Mouse (Mus musculus) frontal cortex, adult (tissue): ENCODE data around the gene Gm21969.

Experiments used
- ATAC-seq: cut with Nextera tagmentation; 2 replicates; pipeline ENCODE4 v1.9.2; 2017; ENCODE audit warnings: mild to moderate bottlenecking, moderate library complexity, mixed read lengths; ENCODE audit not compliant: low TSS enrichment

Gene Gm21969

DNA sequence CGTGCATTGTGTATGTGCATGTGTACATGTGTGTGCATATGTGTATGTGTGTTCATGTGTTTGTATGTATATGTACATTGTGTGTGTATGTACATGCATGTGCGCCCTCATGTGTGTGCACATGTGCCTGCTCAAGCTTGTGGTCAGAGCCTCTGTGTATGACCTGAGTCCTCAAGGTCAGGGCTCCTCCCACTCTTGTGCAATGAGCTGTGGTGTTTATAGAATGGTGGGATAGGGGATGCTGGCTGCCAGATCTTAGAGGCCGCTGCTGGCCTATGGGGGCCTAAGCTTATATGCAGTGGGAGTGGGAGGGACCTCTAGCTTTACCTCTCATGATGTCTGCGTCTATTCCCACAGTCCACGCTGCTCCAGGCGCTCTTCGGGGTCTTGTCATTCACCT is 17.3 kb upstream of the Gm21969 start:
- ATAC-seq, result no peak

DNA sequence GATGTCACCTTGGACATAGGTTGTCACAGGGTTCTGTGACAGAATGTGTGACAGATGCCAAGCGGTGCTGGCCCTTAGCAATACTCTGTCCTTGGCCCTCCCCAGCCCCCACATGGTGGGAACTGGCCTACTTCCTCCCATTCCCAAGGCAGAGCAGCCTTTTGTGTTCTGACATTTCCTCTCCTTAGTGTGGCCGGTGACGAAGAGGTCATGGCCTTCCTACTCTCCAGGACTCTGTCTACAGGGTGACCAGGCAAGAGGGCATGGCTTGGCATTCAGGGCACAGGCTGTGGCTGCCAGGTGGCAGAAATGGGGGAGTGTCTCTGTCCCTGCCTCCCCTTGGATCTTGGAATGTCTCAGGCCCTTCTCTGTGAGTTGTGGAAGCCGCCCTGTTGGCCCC is 15.6 kb upstream of the Gm21969 start:
- no peak for ATAC-seq

DNA sequence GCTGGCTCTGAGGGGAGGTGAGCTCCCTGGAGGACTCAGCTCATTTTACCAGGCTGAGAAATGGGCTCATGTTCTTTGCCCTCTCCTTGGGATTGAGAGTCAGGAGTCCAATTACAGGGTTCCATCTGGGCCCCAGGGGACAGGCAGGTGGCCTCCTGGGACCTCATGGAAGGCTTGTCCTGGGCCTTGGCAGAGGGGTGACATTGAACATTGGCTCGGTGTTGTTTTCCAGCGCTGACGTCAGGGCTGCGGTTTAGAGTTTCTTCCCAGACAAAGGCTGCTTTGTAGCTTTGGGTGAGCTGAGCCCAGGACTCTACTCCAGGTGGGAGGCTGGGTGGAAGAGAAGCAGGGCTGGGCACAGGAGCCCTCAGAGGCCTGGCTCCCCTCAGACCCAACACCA is 15.2 kb upstream of the Gm21969 start:
- no peak for ATAC-seq

DNA sequence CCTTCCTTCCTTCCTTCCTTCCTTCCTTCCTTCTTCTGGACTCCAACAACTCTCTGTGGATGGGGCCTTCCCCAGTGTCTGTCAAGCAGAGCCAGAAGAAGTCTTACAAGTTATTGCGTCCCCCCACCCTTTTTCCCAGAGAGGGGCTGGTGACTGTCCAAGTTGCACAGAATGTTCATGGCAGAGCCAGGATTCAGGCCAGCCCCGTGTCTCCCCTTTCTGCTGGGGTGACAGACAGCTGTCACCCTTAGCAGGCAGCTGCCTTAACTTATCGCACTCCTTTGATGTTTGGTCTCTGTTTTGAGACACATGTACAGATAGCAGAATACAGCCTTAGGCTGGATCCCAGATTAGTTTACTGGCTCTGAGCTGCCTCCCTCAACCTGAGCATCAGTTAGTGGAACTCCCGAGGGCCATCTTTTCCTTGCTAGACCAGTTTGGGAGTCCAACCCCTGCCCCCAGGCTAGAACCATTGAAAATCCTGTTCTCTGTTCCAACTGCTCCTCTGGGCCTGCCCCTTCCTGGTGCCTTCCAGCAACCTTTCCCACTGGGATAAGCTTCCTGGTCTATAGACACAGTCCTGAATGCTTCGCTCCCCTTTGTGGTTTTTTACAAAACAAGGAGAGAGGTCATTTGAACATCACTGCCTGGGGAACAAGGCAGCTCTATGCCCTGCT is 13.5 kb upstream of the Gm21969 start:
- ATAC-seq, result no peak

DNA sequence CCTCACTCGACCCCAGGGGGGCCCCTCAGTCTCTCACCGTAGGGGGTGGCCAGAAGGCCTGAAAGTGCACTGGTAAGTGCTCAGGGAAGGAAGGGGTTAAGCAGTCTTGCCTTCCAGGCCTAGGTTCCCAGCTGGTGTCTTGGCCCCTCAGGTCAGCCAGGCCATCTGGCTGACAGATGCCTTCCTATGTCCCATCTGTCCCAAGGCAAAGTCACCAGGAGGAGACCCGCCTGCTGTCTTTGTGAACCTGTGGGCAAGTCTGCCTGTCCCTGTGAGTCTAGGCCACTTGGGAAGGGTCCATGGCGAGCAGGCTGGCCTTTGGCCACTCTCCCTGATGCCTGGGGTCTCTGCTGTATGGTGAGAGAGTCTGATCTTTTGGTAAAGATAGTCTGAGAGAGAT is 12.5 kb upstream of the Gm21969 start:
- no peak for ATAC-seq

DNA sequence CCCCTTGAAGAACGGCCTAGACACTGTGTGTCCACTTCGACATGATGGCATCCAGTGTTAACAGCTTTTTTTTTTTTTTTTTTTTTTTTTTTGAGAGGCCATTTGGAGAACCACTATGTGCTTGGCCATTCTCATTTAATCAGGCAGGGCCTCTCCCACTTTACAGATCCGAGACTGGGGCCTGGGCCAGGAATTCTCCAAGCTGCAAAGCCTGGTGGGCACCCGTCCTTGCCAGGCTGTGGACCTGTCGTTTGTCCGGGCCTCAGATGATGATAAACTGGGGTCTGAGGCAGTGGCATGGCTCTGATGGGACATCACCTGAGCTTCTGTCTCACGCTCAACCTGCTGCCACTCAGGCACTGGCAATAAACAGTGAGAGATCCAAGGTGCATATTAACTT is 10.1 kb upstream of the Gm21969 start:
- no peak for ATAC-seq

DNA sequence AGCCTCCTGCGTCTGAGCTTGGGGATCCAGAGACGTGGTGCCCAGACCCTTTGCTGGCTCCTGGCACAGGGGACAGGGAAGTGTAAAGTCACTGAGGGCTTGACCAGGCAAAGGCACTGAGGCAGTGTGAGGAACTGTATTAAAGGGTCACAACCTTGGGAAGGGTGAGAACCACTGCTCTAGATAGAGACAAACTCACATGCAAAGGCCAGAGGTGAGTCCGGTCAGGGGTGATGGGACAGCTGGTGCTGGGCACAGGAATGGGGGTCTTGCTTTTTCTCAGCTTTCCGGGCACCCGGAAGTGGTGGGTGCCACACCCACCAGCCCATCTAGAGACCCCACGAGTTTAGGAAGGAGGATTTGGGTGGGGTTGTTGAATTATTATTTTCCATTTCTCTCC is 9.6 kb upstream of the Gm21969 start:
- no peak for ATAC-seq

DNA sequence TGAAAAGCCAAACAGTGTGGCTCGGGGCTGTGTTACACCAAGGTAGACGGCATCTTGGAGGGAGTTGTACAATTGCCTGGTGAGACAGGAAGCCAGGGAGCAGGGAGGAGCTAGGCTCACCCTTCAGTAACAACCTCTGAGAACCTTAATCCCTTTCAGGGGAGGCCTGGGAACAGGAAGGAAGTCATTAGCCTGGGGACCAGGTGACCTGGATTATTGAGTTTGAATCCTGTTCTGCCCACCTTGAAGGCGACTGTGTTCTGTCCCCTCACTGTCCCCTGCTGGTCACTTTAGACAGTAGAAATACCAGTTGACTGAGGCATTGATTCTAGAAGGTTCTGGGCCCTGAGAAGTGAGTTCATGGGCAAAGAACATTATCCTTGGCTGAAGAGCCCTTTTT is 8.9 kb upstream of the Gm21969 start:
- no peak for ATAC-seq

DNA sequence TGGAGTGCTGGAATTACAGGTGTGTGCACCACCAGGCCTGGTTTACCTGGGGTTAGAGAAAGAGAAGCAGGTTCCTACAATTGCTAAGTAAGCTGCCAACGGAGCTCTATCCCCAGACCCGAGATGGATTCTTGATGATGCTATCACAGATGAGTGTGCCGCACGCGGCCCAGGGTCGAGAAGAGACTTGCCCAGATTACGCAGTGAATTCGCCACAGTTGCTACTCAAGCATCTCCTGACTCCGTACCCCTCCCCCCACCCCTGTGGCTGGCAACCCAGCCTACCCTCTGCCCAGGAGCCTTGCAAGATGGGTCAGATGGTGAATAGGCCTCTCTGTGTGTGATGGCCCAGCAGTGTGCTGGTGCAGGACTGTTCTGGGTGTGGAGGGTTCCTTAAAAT is 6.3 kb upstream of the Gm21969 start:
- ATAC-seq, result no peak

DNA sequence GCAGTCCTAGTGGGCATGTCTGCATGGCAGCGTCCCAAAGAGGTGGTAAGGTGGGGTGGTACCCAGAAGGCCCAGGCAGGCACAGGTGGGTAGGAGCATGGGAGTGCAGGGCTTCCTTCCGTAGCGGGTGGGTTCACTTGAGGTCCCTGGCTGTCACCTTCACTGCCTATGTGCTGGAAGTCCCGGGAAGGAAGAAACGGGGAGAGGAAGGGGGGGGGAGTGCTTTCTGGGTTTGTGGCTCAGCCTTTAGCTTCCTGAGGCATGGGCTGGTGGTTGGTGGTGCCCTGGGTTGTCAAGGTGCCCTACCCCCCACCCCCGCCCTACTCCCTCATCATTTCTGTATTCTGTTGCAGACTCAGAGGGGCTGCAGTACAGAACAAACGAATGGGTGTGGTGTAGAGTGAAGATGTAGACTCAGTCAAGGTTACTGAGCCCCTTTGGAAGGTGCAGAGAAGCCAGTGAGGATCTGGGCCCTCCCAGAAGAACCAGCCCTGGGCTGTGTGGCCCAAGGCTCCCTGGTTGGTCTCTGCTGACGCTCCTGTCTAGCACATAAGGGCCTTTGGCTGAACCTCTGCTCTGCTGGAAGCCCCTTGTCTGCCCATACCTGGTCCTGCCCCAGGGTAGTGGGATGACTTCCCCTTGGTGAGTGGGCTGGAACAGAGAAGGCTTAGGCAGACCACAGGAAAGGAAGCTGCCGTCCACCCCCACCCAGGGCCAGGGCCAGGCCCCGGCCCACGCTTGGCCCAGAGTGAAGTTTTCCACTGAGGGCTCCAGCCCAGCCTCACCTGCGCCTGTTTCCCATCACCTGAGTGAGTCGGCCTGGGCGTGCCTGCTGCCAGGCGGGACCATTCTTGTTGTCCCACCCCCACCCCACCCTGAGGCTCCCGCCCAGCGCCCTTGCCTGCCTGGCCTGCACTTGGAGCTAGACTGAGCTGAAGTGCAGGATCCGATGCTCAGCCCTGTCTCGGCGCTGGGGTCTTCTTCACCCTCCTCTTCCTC is 5.4 kb upstream of the Gm21969 start:
- no peak for ATAC-seq

DNA sequence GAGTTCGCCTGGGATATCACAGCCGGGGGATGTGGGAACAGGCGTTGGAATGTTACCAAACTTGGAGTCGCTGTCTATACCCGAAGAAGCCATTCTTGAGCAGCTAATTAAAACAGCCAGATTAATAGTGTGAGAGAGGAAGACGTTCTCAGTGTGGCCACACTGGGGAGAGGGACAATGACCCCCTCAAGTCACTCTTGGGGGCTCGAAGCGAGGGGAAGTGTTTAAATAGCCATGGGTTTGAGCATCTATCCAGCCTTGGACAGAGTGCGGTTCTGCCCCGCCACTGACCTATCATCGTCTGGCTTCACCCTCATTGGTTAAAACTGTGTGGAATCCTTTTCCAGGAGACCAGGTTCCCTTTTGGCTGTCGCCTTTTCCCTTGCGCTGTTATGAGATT is 4.6 kb upstream of the Gm21969 start:
- ATAC-seq, result no peak

DNA sequence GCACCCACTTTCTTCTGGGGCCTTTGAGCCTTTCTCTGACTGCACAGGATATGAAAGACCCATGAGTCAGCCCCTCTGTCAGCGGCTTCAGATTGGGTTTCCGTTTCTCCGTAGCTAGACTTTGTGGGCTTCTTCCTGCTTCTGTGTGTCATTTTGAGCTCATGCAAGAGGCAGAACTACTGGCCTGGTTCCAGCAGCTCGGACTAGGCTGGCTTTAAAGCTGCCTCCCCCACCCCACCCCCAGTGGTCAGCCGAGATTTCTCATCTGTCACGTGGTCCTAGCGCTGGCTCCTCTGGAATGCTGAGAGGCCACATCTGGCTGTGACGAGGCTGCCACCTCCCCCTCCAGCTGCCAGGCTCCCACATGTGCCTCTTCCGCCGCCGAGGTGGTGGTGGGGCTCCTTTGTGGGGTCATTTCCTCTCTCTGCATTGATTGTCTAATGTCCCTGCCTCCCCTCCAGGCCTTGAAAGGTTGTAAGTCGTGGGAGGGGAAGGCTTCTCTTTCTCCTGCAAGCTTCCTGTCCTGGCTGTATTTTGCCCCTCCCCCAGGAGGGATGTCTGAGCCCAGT is 4.0 kb upstream of the Gm21969 start:
- ATAC-seq, result 0 out of 2 replicates have a peak, but pooled peaks have one; percentile 10

DNA sequence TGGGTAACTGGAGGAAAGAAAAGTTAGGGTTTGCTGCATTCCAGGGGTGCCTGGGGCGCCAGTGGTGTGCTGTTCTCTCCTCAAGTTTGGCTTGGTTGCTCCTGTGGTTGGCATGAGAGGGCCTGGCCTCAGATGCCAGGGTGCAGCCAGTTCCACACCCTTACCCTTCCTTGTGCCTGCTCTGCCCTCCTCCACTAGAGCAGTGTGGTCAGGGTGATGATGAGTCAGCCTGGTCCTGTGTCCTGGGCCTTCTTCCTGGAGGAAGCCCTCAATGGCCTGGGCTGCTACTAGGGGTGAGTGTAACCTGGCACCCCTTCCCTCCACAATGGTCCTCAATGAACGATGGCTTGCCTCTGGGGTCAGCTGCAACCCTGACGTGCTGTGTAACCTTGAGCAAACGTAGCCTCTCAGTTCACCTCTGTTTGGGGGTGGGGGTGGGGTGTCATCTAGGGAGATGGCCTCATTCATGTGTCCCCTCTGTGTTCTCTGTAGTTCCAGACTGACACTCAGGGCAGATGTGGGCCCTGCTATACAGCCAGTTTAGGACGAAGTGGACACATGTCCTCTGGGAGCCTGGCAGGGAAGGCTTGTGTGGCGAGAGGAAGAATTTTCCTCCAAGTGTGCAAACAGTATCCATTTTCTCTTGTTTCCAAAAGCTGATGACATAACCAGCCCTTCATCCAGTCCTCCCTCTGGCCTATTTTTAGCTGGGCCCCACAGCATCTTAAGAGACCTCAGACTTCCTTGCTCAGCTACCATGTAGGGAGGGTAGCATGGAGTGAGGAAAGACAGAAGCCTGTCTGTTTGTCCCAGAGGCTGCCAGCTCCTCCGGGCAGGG is 1.2 kb upstream of the Gm21969 start:
- peak; percentile 53 for ATAC-seq

DNA sequence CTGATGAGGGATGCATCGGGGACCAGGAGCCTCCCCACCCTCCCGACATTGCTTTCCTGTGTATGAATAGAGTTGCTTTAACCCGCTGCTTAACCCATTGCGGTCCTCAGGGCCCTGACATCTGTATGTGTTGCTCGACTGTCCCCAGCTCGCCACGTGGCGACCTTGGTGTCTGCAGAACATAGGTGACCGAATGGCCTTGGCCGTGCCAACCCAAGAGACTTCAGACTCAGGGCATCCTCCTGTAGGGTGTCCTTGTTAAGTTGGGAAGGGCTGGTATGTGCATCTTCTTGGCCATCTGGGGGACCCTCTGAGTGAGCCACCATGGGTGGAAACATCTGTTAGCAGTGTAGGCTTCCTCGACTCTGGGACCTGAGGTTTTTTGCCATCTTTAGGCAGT is 2.2 kb downstream of the Gm21969 start:
- ATAC-seq, result no peak

DNA sequence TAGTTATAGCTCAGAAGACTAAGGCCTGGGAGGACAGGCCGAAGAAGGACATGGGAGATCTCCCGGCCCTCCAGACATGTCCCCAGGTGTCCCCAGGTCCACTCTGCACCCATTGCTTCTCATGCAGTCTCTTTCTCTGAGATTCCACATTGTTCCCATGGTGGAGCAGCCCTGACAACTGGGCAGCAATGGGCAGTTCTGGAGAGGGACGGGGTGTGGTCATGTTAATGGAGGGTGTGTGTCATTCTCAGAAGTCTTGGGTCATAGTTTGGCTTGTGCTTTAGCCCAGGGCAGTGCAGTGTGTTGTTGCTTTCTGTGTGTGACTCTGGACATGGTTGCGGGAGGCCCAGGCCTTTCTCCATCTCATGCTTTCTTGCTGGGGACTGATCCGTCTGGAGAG is 3.7 kb downstream of the Gm21969 start:
- ATAC-seq, result no peak

DNA sequence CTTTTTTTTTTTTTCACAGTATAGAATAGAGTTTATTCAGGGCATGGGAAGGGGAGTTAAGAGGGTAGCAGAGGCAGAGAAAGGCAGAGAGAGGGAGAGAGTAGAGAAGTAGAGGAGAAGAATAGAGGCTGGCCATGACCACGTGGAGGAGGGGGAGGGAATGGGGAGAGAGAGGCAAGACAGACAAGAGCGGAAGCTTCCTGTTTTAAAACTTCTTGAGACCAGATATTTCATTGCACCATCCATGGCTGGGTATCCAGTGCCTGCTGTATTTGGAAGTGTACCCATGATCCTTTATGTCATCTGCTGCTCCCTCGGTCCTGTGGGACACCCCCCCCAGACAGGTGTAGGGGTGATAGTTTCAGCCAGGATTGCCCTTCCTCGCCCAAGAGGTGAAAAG is 6.0 kb downstream of the Gm21969 start:
- no peak for ATAC-seq

DNA sequence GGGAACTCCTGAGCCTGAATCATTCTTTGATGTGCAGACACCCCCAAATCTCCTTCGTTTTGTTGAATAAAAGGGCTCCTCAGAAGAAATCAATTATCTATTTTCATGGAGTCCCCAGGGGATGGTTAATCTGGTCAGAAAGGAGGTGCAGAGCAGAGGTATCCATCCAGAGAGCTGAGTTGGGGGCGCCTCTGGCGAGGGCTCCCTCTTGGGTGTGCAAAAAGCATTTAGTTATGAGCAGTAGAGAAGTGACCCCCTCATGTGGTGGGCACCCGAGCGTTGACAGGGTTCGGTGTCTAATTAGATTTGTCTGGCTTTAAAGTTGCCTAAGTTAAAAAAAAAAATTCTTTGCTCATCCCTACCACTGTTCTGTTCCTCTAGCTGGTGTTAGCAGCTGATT is 8.0 kb downstream of the Gm21969 start:
- no peak for ATAC-seq

DNA sequence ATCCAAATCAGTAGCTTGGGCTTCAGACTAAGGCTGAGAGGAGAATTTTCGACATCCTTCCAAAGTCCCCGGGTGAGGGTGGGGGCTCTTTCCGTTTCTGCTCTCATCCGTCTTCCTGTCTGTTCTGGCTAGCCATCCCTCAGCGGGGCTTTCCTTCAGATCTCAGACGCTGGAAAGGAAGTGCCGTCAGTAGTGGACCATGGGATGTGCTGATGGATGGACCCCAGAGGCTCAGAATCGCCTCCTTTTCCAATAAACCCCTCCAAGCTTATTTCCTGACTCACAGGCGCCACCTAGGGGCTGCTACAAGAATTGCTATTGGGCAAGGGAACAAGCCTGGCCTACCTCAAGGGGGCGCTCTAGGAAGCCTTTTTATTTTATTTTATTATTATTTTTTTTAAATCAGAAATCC is 8.6 kb downstream of the Gm21969 start:
- ATAC-seq, result no peak

DNA sequence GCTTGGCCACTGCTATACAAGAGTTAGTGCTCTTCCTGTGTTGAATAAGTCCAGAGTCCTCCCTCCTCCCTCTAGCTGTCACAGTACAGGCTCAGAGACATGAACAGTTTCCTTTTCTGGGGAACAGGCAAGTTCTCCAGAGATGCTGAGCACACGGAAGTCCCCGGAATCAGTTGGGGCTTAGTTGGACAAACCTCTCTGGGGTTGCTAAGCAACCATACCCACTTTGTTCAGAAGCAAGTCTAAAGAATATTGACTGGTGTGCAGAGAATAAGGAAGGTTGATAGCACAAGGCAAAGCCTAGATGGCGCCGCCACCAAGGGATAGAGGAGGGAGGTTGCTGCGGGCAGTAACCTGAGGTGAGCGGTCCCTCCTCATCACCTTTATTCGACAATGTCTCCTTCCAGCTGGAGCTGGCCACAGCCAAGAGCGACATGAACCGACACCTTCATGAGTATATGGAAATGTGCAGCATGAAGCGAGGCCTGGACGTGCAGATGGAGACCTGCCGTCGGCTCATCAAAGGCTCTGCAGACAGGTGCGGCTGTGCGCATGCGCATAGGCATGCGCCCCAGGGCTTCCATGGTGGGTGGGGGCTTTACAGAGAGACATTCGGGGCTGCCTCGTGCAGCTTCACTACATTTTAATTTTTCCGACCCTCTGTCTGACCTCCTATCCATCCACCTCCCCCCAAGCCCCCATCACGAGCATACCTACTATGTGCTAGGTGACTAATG is 11.7 kb downstream of the Gm21969 start:
- no peak for ATAC-seq

DNA sequence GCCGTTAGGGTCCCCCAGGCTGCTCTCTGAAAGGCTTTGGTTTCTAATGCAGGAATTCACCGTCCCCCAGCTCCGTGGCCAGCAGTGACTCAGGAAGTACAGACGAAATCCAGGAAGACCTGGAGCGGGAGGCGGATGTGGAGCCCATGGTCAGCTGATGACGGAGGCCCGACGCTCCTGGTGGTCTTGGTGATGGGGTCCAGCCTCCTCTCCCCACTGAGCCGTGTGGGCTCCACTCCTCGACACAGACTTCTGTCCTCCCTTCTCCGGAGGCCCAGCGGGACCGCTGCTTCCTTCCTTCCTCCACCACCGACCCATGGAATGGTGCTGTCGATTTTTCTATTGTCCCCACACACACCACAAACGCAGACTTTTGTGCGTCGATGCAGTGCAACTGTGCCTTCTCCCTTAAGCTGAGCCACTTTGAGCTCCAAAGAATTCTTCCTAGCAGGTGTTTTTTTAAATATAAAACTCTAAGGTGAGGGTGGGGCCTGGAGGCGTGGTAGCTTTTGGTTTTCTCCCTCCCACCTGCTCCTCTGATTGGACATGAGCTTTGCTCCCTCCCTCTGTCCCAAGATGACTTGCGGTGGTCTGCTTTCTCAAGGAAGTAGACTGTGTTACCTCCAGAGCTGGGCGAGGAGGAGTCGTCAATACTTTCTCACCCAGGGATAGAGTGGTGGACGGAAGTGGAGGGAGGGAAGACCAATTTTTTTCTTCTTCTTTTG is 13.5 kb downstream of the Gm21969 start:
- no peak for ATAC-seq

DNA sequence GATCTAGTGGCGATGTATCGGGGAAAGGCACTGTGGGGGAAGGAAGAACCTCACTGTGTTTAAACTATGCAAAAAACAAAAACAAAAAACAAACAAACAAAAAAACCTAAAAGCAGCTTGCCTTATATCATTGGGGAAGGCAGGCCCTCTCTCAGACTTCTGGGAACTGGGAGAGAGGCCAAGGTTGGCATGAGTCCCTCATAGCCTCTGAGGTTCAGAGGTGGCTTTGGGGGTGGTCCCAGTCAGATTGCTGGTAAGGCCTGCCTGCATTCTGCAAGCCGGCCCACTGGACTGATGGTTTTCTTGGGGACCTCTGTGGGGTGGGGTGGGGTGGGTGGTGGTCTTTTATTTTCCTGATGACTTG is 14.0 kb downstream of the Gm21969 start:
- no peak for ATAC-seq
